Mouse (Mus musculus): Measurements from ENCODE around the gene Rnf25. TPM values are rescaled to one million over a fixed set of nuclear protein-coding genes. Genes with fewer than 3 reads are reported as not detected.

The Rnf25 gene
- polyA plus RNA-seq, 1 experiment: 39.0 TPM

- H3K27ac ChIP-seq (ENCODE audit: insufficient read depth, low read depth, low read length): peak within 1 kb of the TSS; percentile 27
- TF ChIP-seq POLR2A (IDR thresholded peaks at IDR 0.05; ENCODE audit: borderline replicate concordance, low read depth, low read length) (no peak), CTCF (IDR thresholded peaks at IDR 0.05; ENCODE audit: low read depth, low read length) (no peak)
- peak within 1 kb of the TSS; percentile 67 for H3K4me3 ChIP-seq (ENCODE audit: insufficient read depth, low read length)
- peaks cover 8% of the 10 kb centered on the region for H3K4me1 ChIP-seq (ENCODE audit: control insufficient read depth, insufficient read depth, low read length)
Measured at GRCm38 (mm10) chr1:74587773-74588445, 13.3 kb downstream of the Rnf25 start, which contains the start of the genes Zfp142 and Bcs1l. Gene Zfp142 (minus strand): TSS chr1:74588246. Gene Bcs1l (plus strand): TSS chr1:74588289.

DNA sequence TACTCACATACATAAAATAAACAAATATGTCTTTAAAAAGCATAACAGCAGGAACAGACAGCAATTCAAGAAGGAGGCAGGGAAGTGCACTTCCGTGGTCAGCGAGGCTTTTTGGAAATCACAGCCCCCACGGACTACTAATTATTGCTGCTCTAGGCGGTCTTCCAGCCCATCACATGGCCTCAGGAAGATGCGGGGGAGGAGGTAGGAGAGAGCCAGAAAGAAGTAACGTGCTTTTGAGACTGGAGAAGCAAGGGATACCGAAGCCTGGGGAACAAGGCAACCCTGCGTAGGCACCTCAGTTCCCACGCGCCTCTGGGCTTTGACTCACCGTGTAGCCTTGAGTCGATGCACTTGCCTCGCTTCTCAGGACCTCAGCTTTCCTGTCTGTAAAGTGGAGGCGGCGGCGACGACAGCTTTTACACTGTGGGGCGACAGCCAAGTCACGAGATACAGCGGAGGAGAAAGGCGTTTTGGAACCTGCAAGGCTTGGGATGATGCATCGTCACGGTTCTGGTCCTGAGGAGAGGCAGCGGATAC lies 13.9 kb downstream of the Rnf25 start:
- Histone ChIP-seq H3K4me1 (ENCODE audit: control insufficient read depth, insufficient read depth, low read length) (peaks cover 8% of the 10 kb centered on the region), H3K4me3 (ENCODE audit: insufficient read depth, low read length) (peak overlapping the region; percentile 67), H3K27ac (ENCODE audit: insufficient read depth, low read depth, low read length) (peak overlapping the region; percentile 27)
- TF ChIP-seq POLR2A (IDR thresholded peaks at IDR 0.05; ENCODE audit: borderline replicate concordance, low read depth, low read length): no peak
- TF ChIP-seq CTCF (IDR thresholded peaks at IDR 0.05; ENCODE audit: low read depth, low read length): no peak

GRCm38 (mm10) chr1:74584616-74585398 lies 16.4 kb downstream of the Rnf25 start:
- Histone ChIP-seq H3K4me1 (ENCODE audit: control insufficient read depth, insufficient read depth, low read length) (peaks cover 8% of the 10 kb centered on the region), H3K27ac (ENCODE audit: insufficient read depth, low read depth, low read length) (no peak overlapping the region), H3K4me3 (ENCODE audit: insufficient read depth, low read length) (no peak overlapping the region)
- TF ChIP-seq CTCF (IDR thresholded peaks at IDR 0.05; ENCODE audit: low read depth, low read length) (no peak), POLR2A (IDR thresholded peaks at IDR 0.05; ENCODE audit: borderline replicate concordance, low read depth, low read length) (no peak)

- Histone ChIP-seq H3K27ac (ENCODE audit: insufficient read depth, low read depth, low read length) (no peak overlapping the region), H3K4me1 (ENCODE audit: control insufficient read depth, insufficient read depth, low read length) (0 out of 2 replicates have a peak, but pooled peaks cover 2% of the 10 kb centered on the region), H3K4me3 (ENCODE audit: insufficient read depth, low read length) (no peak overlapping the region)
- TF ChIP-seq POLR2A (IDR thresholded peaks at IDR 0.05; ENCODE audit: borderline replicate concordance, low read depth, low read length): no peak
- TF ChIP-seq CTCF (IDR thresholded peaks at IDR 0.05; ENCODE audit: low read depth, low read length): no peak
Measured at GRCm38 (mm10) chr1:74582621-74583020, 18.6 kb downstream of the Rnf25 start.

- Histone ChIP-seq H3K4me1 (ENCODE audit: control insufficient read depth, insufficient read depth, low read length) (no peaks in the 10 kb centered on the region), H3K27ac (ENCODE audit: insufficient read depth, low read depth, low read length) (no peak overlapping the region), H3K4me3 (ENCODE audit: insufficient read depth, low read length) (no peak overlapping the region)
- TF ChIP-seq CTCF (IDR thresholded peaks at IDR 0.05; ENCODE audit: low read depth, low read length): no peak
- TF ChIP-seq POLR2A (IDR thresholded peaks at IDR 0.05; ENCODE audit: borderline replicate concordance, low read depth, low read length): no peak
Measured at GRCm38 (mm10) chr1:74569739-74570719, 31.2 kb downstream of the Rnf25 start.

DNA sequence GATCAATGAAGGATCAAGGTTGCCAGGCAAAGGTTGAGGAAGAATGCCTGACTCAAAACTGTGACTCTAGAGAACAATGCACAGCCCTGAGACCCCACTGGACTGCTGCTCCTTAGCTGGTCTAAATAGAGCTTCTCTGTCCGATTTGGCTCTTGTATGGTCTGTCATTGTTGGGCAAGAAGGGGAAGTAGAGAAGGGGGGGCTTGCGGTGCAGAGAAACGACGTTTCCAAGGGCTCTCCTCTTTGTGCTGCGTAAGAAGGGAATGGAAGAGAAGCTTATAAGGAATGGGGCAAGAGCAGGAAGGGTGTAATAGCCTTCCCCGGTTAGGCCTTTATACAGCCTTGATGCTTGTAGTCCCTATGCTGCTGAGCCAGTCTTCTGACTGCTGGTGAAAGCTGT lies 35.4 kb downstream of the Rnf25 start:
- TF ChIP-seq CTCF (IDR thresholded peaks at IDR 0.05; ENCODE audit: low read depth, low read length) (no peak), POLR2A (IDR thresholded peaks at IDR 0.05; ENCODE audit: borderline replicate concordance, low read depth, low read length) (no peak)
- Histone ChIP-seq H3K4me1 (ENCODE audit: control insufficient read depth, insufficient read depth, low read length) (no peaks in the 10 kb centered on the region), H3K4me3 (ENCODE audit: insufficient read depth, low read length) (no peak overlapping the region), H3K27ac (ENCODE audit: insufficient read depth, low read depth, low read length) (no peak overlapping the region)

DNA sequence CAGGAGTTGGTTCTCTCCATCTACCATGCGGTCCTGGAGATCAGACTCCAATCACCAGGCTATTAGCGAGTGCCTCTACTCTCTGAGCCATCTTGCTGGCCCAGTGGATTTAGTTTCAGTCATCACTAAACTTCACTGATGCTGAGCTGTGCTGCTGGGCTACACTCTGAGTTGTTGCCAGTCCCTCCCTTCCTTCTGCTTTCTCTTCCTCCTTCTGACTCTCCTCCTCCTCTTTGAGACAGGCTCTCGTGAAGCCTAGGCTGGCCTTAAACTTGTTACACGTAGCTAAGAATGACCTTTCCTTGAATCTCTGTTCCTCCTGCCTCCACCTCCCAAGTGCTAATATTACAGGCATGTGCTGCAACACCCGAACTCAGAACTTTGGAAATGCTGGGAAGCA lies 42.1 kb downstream of the Rnf25 start:
- TF ChIP-seq CTCF (IDR thresholded peaks at IDR 0.05; ENCODE audit: low read depth, low read length) (no peak), POLR2A (IDR thresholded peaks at IDR 0.05; ENCODE audit: borderline replicate concordance, low read depth, low read length) (no peak)
- Histone ChIP-seq H3K4me1 (ENCODE audit: control insufficient read depth, insufficient read depth, low read length) (no peaks in the 10 kb centered on the region), H3K27ac (ENCODE audit: insufficient read depth, low read depth, low read length) (no peak overlapping the region), H3K4me3 (ENCODE audit: insufficient read depth, low read length) (no peak overlapping the region)

DNA sequence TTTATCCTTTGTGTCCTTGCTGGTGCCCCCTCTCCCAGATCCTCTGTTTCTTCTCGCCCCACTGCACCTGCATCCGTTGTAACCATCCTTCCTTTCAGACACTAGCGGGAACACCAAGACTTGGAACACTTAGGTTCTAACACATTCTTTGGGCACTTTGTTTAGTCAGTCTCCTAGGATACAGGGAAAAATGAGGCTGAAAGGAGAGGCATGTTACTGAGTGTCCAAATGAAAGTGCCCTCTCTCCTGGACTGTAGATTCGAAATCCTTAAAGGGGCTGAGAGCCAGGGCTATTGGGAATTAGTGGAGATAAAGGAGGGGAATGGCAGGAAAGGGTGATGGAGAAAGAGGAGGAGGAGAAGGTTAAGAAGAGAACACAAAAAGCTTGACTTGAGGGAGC lies 57.0 kb downstream of the Rnf25 start, which contains the start of gene Usp37:
TSS of gene Usp37 (minus strand) at position 101 of the 400 bp plus-strand sequence.
- Histone ChIP-seq H3K4me3 (ENCODE audit: insufficient read depth, low read length) (no peak within 1 kb of the TSS), H3K27ac (ENCODE audit: insufficient read depth, low read depth, low read length) (no peak within 1 kb of the TSS), H3K4me1 (ENCODE audit: control insufficient read depth, insufficient read depth, low read length) (no peaks in the 10 kb centered on the region)
- TF ChIP-seq POLR2A (IDR thresholded peaks at IDR 0.05; ENCODE audit: borderline replicate concordance, low read depth, low read length) (no peak), CTCF (IDR thresholded peaks at IDR 0.05; ENCODE audit: low read depth, low read length) (no peak)

Other genes with a start within 250 kb of the Rnf25 start
- gene Catip, start 239.3 kb downstream of the Rnf25 start, polyA plus RNA-seq (2012; ENCODE audit: insufficient read depth, insufficient read length, missing spikeins): 0.60 and 0.76 TPM in 2 replicates
- 539 and 588 TPM in 2 replicates for gene Slc11a1, start 226.2 kb downstream of the Rnf25 start, polyA plus RNA-seq (2012; ENCODE audit: insufficient read depth, insufficient read length, missing spikeins)
- 119 and 123 TPM in 2 replicates for gene Ctdsp1, start 209.9 kb downstream of the Rnf25 start, polyA plus RNA-seq (2012; ENCODE audit: insufficient read depth, insufficient read length, missing spikeins)
- not detected in 2 replicates for gene Vil1, start 192.0 kb downstream of the Rnf25 start, polyA plus RNA-seq (2012; ENCODE audit: insufficient read depth, insufficient read length, missing spikeins)
- gene Cnot9, start 95.3 kb downstream of the Rnf25 start, polyA plus RNA-seq (2012; ENCODE audit: insufficient read depth, insufficient read length, missing spikeins): 27.2 and 30.0 TPM in 2 replicates
- gene Plcd4, start 58.5 kb downstream of the Rnf25 start, polyA plus RNA-seq (2012; ENCODE audit: insufficient read depth, insufficient read length, missing spikeins): not detected in 2 replicates
- 8.8 and 9.0 TPM in 2 replicates for gene Usp37, start 57.1 kb downstream of the Rnf25 start, polyA plus RNA-seq (2012; ENCODE audit: insufficient read depth, insufficient read length, missing spikeins)
- 7.2 and 8.7 TPM in 2 replicates for gene Zfp142, start 13.2 kb downstream of the Rnf25 start, polyA plus RNA-seq (2012; ENCODE audit: insufficient read depth, insufficient read length, missing spikeins)
- gene Bcs1l, start 13.1 kb downstream of the Rnf25 start, polyA plus RNA-seq (2012; ENCODE audit: insufficient read depth, insufficient read length, missing spikeins): 9.8 and 10.3 TPM in 2 replicates
- gene Stk36, start within 50 bp of the Rnf25 start, polyA plus RNA-seq (2012; ENCODE audit: insufficient read depth, insufficient read length, missing spikeins): 2.8 and 3.0 TPM in 2 replicates
- gene Ttll4, start 60.3 kb upstream of the Rnf25 start, polyA plus RNA-seq (2012; ENCODE audit: insufficient read depth, insufficient read length, missing spikeins): 15.3 and 22.1 TPM in 2 replicates
- 165 and 189 TPM in 2 replicates for gene Cyp27a1, start 112.2 kb upstream of the Rnf25 start, polyA plus RNA-seq (2012; ENCODE audit: insufficient read depth, insufficient read length, missing spikeins)
- not detected in 2 replicates for gene Prkag3, start 147.8 kb upstream of the Rnf25 start, polyA plus RNA-seq (2012; ENCODE audit: insufficient read depth, insufficient read length, missing spikeins)
- 0.62 and 1.0 TPM in 2 replicates for gene Wnt6, start 170.5 kb upstream of the Rnf25 start, polyA plus RNA-seq (2012; ENCODE audit: insufficient read depth, insufficient read length, missing spikeins)
- not detected in 2 replicates for gene Wnt10a, start 190.1 kb upstream of the Rnf25 start, polyA plus RNA-seq (2012; ENCODE audit: insufficient read depth, insufficient read length, missing spikeins)

All from bone marrow macrophage, adult 2 months (primary cell).